Mouse (Mus musculus) left cerebral cortex, postnatal 25 days (tissue): ENCODE results near the gene Gapdh. TPM values are rescaled to one million over a fixed set of nuclear protein-coding genes. Genes with fewer than 3 reads are reported as not detected.

ENCODE experiments used
- DNase-seq, 2 experiments: peaks; one replicate each; pipeline ENCODE4 v3.0.0; 2022; ENCODE audit warnings: low spot score in 2 of 2, mixed read lengths in 1 of 2
- intact Hi-C: fragments of 180-260 bp; cut with DNase I; formaldehyde crosslinking; loops from one replicate; pipeline ENCODE4 v1.15.1; 2025
- microRNA-seq, 2 experiments: library from miRNA; unstranded; fragments of <30 nt; microRNA quantifications; one replicate each; pipeline ENCODE4 v1.2.0; 2022
- total RNA-seq, 2 experiments: library from RNA; stranded (reverse); gene quantifications; 2 replicates each; pipeline ENCODE4 v1.2.3; 2021

Gapdh gene
- total RNA-seq, 2 experiments from 2014 or later: 2,469 to 2,584 TPM

GRCm38 (mm10) chr6:125131302-125132156, 34.7 kb downstream of the Gapdh start, which contains the start of gene Nop2:
TSS of gene Nop2 (plus strand) at chr6:125131909.
- intact Hi-C loops: no loop called here
- DNase-seq: peak; percentile 78 to 85

- no peak for DNase-seq
- intact Hi-C loops: loop anchor here (2.0 kb wide), 1 partner anchor 17 kb away; no protein-coding TSS in a partner anchor
These were observed 36.4 kb downstream of the Gapdh start for GRCm38 (mm10) chr6:125129710-125130402.

GRCm38 (mm10) chr6:125128724-125129123, 37.5 kb downstream of the Gapdh start:
- intact Hi-C loops: loop anchor here (2.0 kb wide), 1 partner anchor 16 kb away; no protein-coding TSS in a partner anchor
- DNase-seq: no peak

DNA sequence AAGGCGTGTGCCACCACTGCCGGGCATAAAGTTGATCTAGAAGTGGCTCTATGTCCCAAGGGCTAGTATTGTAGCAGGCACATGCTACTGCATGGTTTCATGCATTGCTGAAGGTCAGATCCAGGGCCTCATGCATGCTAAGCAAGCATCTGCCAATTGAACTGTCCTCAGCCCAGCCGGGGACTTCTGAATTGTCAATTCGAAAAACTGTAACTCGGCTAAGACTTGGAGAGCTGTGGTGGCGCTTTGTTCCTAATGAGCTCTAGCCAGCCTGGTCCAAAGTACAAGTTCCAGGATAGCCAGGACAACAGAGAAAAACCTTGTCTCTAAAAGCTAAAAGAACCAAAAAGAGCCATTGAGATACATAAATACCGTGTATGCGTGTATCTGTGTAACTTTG, 46.9 kb downstream of the Gapdh start:
- intact Hi-C loops: no loop called here
- DNase-seq: no peak

DNA sequence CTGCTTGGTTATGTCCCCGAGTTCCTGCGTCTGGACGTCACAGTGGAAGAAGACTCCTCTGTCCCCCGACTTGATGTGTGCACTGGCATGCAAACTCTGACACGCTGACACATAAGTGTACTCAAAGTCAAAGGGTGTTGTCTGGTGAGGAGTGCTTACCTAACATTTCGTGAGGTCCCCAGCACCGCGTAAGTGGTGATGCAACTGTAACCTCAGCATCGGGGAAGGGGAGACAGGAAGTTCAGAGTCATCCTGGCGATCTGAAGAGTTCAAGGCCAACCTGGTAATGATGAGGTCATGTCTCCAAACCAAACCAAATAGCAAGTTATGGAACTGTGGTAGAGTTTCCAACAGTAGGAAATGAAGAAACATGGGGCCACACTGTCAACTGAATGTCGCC, 53.7 kb downstream of the Gapdh start:
- DNase-seq: no peak
- intact Hi-C loops: loop anchor here (2.0 kb wide), 1 partner anchor 16 kb away; no protein-coding TSS in a partner anchor

Small RNA genes lying within 50 kb of the gene (microRNA-seq; reads per million reads assigned to microRNA genes)
- gene Mir3098: 0.25 to 1.3 reads per million in 2 experiments

Other genes starting within 250 kb of the Gapdh start
- 1,000 to 10,000 TPM in 1 of 2 experiments, 100 to 1,000 TPM in 1; 954 to 1,041 TPM for gene Ptms, start 246.4 kb downstream of the Gapdh start, total RNA-seq
- gene Mlf2, start 235.1 kb downstream of the Gapdh start, total RNA-seq: 100 to 1,000 TPM; 648 to 675 TPM
- gene Cops7a, start 200.9 kb downstream of the Gapdh start, total RNA-seq: 100 to 1,000 TPM; 149 to 163 TPM
- gene Pianp, start 169.8 kb downstream of the Gapdh start, total RNA-seq: 100 to 1,000 TPM; 169 to 181 TPM
- 10 to 100 TPM; 38.4 to 44.1 TPM for gene Zfp384, start 157.3 kb downstream of the Gapdh start, total RNA-seq
- gene Ing4, start 126.7 kb downstream of the Gapdh start, total RNA-seq: 10 to 100 TPM; 54.0 to 62.1 TPM
- gene Acrbp, start 116.8 kb downstream of the Gapdh start, total RNA-seq: 10 to 100 TPM in 1 of 2 experiments, 1 to 10 TPM in 1; 8.4 to 12.3 TPM
- under 1 TPM; 0.60 to 0.96 TPM for gene Lpar5, start 98.5 kb downstream of the Gapdh start, total RNA-seq
- 100 to 1,000 TPM; 154 to 161 TPM for gene Chd4, start 70.5 kb downstream of the Gapdh start, total RNA-seq
- 10 to 100 TPM; 27.1 to 28.0 TPM for gene Nop2, start 34.6 kb downstream of the Gapdh start, total RNA-seq
- gene Iffo1, start 21.2 kb downstream of the Gapdh start, total RNA-seq: 10 to 100 TPM; 52.7 to 63.0 TPM
- gene Ncapd2, start 25.2 kb upstream of the Gapdh start, total RNA-seq: 10 to 100 TPM; 18.9 to 25.6 TPM
- gene Mrpl51, start 25.3 kb upstream of the Gapdh start, total RNA-seq: 10 to 100 TPM; 70.4 to 73.6 TPM
- gene Vamp1, start 49.1 kb upstream of the Gapdh start, total RNA-seq: 10 to 100 TPM; 87.8 to 97.9 TPM
- gene Tapbpl, start 65.4 kb upstream of the Gapdh start, total RNA-seq: 1 to 10 TPM; 3.5 to 4.0 TPM
- gene Cd27, start 70.5 kb upstream of the Gapdh start, total RNA-seq: not detected
- not detected for gene Tuba3a, start 119.6 kb upstream of the Gapdh start, total RNA-seq
- 1 to 10 TPM; 8.1 to 9.9 TPM for gene Ltbr, start 147.4 kb upstream of the Gapdh start, total RNA-seq
- gene Scnn1a, start 154.2 kb upstream of the Gapdh start, total RNA-seq: 1 to 10 TPM; 2.4 to 2.6 TPM
- 10 to 100 TPM; 11.5 to 12.7 TPM for gene Tnfrsf1a, start 182.9 kb upstream of the Gapdh start, total RNA-seq
- gene Plekhg6, start 214.3 kb upstream of the Gapdh start, total RNA-seq: under 1 TPM; 0.25 to 0.39 TPM